Mouse (Mus musculus) myocyte (in vitro differentiated cells): Measurements from ENCODE around the gene Otud3. TPM values are rescaled to one million over a fixed set of nuclear protein-coding genes. Genes with fewer than 3 reads are reported as not detected.

Source experiments
- H3K27me3 ChIP-seq: one replicate; pipeline ENCODE4 v1.6.1; 2011; ENCODE audit not compliant: control insufficient read depth, insufficient read depth, insufficient read length
- H3K36me3 ChIP-seq: one replicate; pipeline ENCODE4 v1.6.1; 2011; ENCODE audit not compliant: control insufficient read depth, insufficient read depth
- H3K4me2 ChIP-seq: one replicate; pipeline ENCODE4 v1.6.1; 2011; ENCODE audit warnings: low read depth, control low read depth
- H3K4me3 ChIP-seq: one replicate; pipeline ENCODE4 v1.5.1; 2011; ENCODE audit warnings: mild to moderate bottlenecking, control low read depth, moderate library complexity
- H3K79me2 ChIP-seq: one replicate; pipeline ENCODE4 v1.6.1; 2011; ENCODE audit not compliant: control insufficient read depth, insufficient read depth
- H3ac ChIP-seq: one replicate; pipeline ENCODE4 v1.6.1; 2011; ENCODE audit not compliant: control insufficient read depth, insufficient read length
- CEBPB ChIP-seq: IDR thresholded peaks from 2 replicates; pipeline ENCODE4 v1.6.1; 2011; ENCODE audit warnings: mild to moderate bottlenecking, moderate library complexity; ENCODE audit not compliant: poor library complexity, insufficient read depth, severe bottlenecking
- E2F4 ChIP-seq: IDR thresholded peaks from one replicate; pipeline ENCODE4 v1.6.1; 2011; ENCODE audit warnings: mild to moderate bottlenecking, control low read depth, moderate library complexity; ENCODE audit not compliant: insufficient read depth
- MAX ChIP-seq: IDR thresholded peaks from one replicate; pipeline ENCODE4 v1.6.1; 2011; ENCODE audit warnings: low read depth, mild to moderate bottlenecking, control low read depth
- MYOD1 ChIP-seq, 3 experiments: IDR thresholded peaks; one replicate each; pipeline ENCODE4 v1.6.1; 2011; ENCODE audit warnings: control low read depth in 2 of 3, low read depth in 2 of 3, mild to moderate bottlenecking in 2 of 3, moderate library complexity in 1 of 3; ENCODE audit not compliant: insufficient read length in 2 of 3, control insufficient read depth in 1 of 3
- MYOG ChIP-seq, 3 experiments: IDR thresholded peaks; one replicate each; pipeline ENCODE4 v1.6.1; 2011; ENCODE audit warnings: control low read depth in 2 of 3, low read depth in 2 of 3, mild to moderate bottlenecking in 2 of 3; ENCODE audit not compliant: insufficient read length in 2 of 3, control insufficient read depth in 1 of 3, insufficient read depth in 1 of 3
- POLR2A ChIP-seq: IDR thresholded peaks from one replicate; pipeline ENCODE4 v1.6.1; 2011; ENCODE audit warnings: low read depth, mild to moderate bottlenecking, control low read depth, moderate library complexity; ENCODE audit not compliant: insufficient read length
- POLR2AphosphoS2 ChIP-seq: IDR thresholded peaks from one replicate; pipeline ENCODE4 v1.6.1; 2011; ENCODE audit warnings: low read depth, control low read depth; ENCODE audit not compliant: insufficient read length
- REST ChIP-seq: IDR thresholded peaks from one replicate; pipeline ENCODE4 v1.6.1; 2011; ENCODE audit warnings: mild to moderate bottlenecking, control low read depth, moderate library complexity; ENCODE audit not compliant: insufficient read depth, insufficient read length
- SRF ChIP-seq: IDR thresholded peaks from one replicate; pipeline ENCODE4 v1.6.1; 2011; ENCODE audit warnings: low read depth; ENCODE audit not compliant: control insufficient read depth, insufficient read length
- TCF12 ChIP-seq: IDR thresholded peaks from one replicate; pipeline ENCODE4 v1.6.1; 2011; ENCODE audit warnings: mild to moderate bottlenecking, control low read depth; ENCODE audit not compliant: poor library complexity, insufficient read depth, severe bottlenecking
- TCF3 ChIP-seq: IDR thresholded peaks from one replicate; pipeline ENCODE4 v1.6.1; 2011; ENCODE audit warnings: low read depth, control low read depth; ENCODE audit not compliant: insufficient read length
- USF1 ChIP-seq: IDR thresholded peaks from one replicate; pipeline ENCODE4 v1.6.1; 2011; ENCODE audit warnings: low read depth, mild to moderate bottlenecking, control low read depth, moderate library complexity
- polyA plus RNA-seq: library from polyadenylated mRNA; unstranded; fragments of >200 nt; fragmentation: generic; extraction: Trizol; gene quantifications from one replicate; pipeline ENCODE4 v1.2.1, GENCODE M21; 2012; ENCODE audit warnings: missing spikeins

Gene Otud3
- polyA plus RNA-seq, 1 experiment = 12.5 TPM

- TF ChIP-seq POLR2AphosphoS2 (peak; percentile 36), REST (no peak)
- no peak overlapping the region for H3K4me3 ChIP-seq
- H3K4me2 ChIP-seq = no peak overlapping the region
Observed at GRCm38 (mm10) chr4:138884261-138884660, 29.5 kb downstream of the Otud3 start.

GRCm38 (mm10) chr4:138882179-138882578 lies 31.6 kb downstream of the Otud3 start:
- H3ac ChIP-seq = no peak overlapping the region
- H3K36me3 ChIP-seq = no peaks in the 10 kb centered on the region
- no peaks in the 10 kb centered on the region for H3K79me2 ChIP-seq
- H3K27me3 ChIP-seq = no peaks in the 10 kb centered on the region
- no peak overlapping the region for H3K4me3 ChIP-seq
- H3K4me2 ChIP-seq = no peak overlapping the region
- TF ChIP-seq TCF3 = no peak
- no peak for TF ChIP-seq MYOG (IDR thresholded peaks at IDR 0.05; ENCODE audit: control insufficient read depth in 1 of 3, insufficient read depth in 1 of 3, insufficient read length in 2 of 3, low read depth in 2 of 3)
- TF ChIP-seq MYOD1 (IDR thresholded peaks at IDR 0.05; ENCODE audit: control insufficient read depth in 1 of 3, insufficient read length in 2 of 3, low read depth in 2 of 3) = no peak
- no peak for TF ChIP-seq TCF12
- no peak for TF ChIP-seq POLR2A
- TF ChIP-seq MAX = no peak
- no peak for TF ChIP-seq E2F4
- TF ChIP-seq SRF = no peak
- no peak for TF ChIP-seq POLR2AphosphoS2
- TF ChIP-seq CEBPB = no peak
- no peak for TF ChIP-seq REST
- TF ChIP-seq USF1 = no peak

More at GRCm38 (mm10) chr4:138884261-138884660, 29.5 kb downstream of the Otud3 start:
- Histone ChIP-seq H3K79me2 (no peaks in the 10 kb centered on the region), H3ac (no peak overlapping the region), H3K36me3 (no peaks in the 10 kb centered on the region), H3K27me3 (no peaks in the 10 kb centered on the region)

GRCm38 (mm10) chr4:138880811-138881584 lies 32.7 kb downstream of the Otud3 start:
- no peak overlapping the region for H3ac ChIP-seq
- no peaks in the 10 kb centered on the region for H3K79me2 ChIP-seq
- no peaks in the 10 kb centered on the region for H3K27me3 ChIP-seq
- H3K4me3 ChIP-seq = no peak overlapping the region
- H3K4me2 ChIP-seq = no peak overlapping the region
- no peak for TF ChIP-seq SRF
- no peak for TF ChIP-seq REST
- TF ChIP-seq USF1 = no peak
- no peak for TF ChIP-seq MYOD1 (IDR thresholded peaks at IDR 0.05; ENCODE audit: control insufficient read depth in 1 of 3, insufficient read length in 2 of 3, low read depth in 2 of 3)
- no peak for TF ChIP-seq MAX
- no peak for TF ChIP-seq MYOG (IDR thresholded peaks at IDR 0.05; ENCODE audit: control insufficient read depth in 1 of 3, insufficient read depth in 1 of 3, insufficient read length in 2 of 3, low read depth in 2 of 3)
- no peak for TF ChIP-seq TCF3
- no peak for TF ChIP-seq CEBPB
- no peak for TF ChIP-seq E2F4
- no peaks in the 10 kb centered on the region for H3K36me3 ChIP-seq

- H3ac ChIP-seq = no peak overlapping the region
- H3K79me2 ChIP-seq = no peaks in the 10 kb centered on the region
- H3K27me3 ChIP-seq = no peaks in the 10 kb centered on the region
- peak overlapping the region; percentile 3 for H3K4me3 ChIP-seq
- no peak for TF ChIP-seq CEBPB
- TF ChIP-seq REST = no peak
- no peak for TF ChIP-seq E2F4
- TF ChIP-seq POLR2A = no peak
- no peak for TF ChIP-seq POLR2AphosphoS2
- no peak for TF ChIP-seq MYOG (IDR thresholded peaks at IDR 0.05; ENCODE audit: control insufficient read depth in 1 of 3, insufficient read depth in 1 of 3, insufficient read length in 2 of 3, low read depth in 2 of 3)
- no peak for TF ChIP-seq MYOD1 (IDR thresholded peaks at IDR 0.05; ENCODE audit: control insufficient read depth in 1 of 3, insufficient read length in 2 of 3, low read depth in 2 of 3)
- no peak for TF ChIP-seq TCF12
- no peak for TF ChIP-seq TCF3
- TF ChIP-seq USF1 = no peak
- no peak for TF ChIP-seq MAX
- TF ChIP-seq SRF = no peak
- H3K4me2 ChIP-seq = no peak overlapping the region
- H3K36me3 ChIP-seq = no peaks in the 10 kb centered on the region
Observed at GRCm38 (mm10) chr4:138879808-138880207, 33.9 kb downstream of the Otud3 start.

GRCm38 (mm10) chr4:138878783-138879182 lies 35.0 kb downstream of the Otud3 start:
- H3K4me2 ChIP-seq = peak overlapping the region; percentile 73
- TF ChIP-seq TCF12 = no peak
- no peak overlapping the region for H3ac ChIP-seq
- H3K36me3 ChIP-seq = no peaks in the 10 kb centered on the region
- peak overlapping the region; percentile 2 for H3K4me3 ChIP-seq
- no peaks in the 10 kb centered on the region for H3K27me3 ChIP-seq
- H3K79me2 ChIP-seq = no peaks in the 10 kb centered on the region
